Mouse (Mus musculus): ENCODE data around the gene Cd5l.

Cd5l gene

GRCm38 (mm10) chr3:87408171-87408570, 50.5 kb downstream of the Cd5l start:
- no peak for DNase-seq (ENCODE audit: low spot score in 2 of 2)

GRCm38 (mm10) chr3:87409196-87409935, 51.7 kb downstream of the Cd5l start:
- DNase-seq (ENCODE audit: low spot score in 2 of 2), result no peak

GRCm38 (mm10) chr3:87410605-87411004, 52.9 kb downstream of the Cd5l start:
- no peak for DNase-seq (ENCODE audit: low spot score in 2 of 2)

GRCm38 (mm10) chr3:87411150-87411549, 53.5 kb downstream of the Cd5l start:
- DNase-seq (ENCODE audit: low spot score in 2 of 2), result peak; percentile 7 to 38

GRCm38 (mm10) chr3:87420645-87421044, 63.0 kb downstream of the Cd5l start:
- DNase-seq (ENCODE audit: low spot score in 2 of 2), result no peak
